Comparison of ENCODE assay signal across 18 mouse cellular contexts in the genomic region with DNA sequence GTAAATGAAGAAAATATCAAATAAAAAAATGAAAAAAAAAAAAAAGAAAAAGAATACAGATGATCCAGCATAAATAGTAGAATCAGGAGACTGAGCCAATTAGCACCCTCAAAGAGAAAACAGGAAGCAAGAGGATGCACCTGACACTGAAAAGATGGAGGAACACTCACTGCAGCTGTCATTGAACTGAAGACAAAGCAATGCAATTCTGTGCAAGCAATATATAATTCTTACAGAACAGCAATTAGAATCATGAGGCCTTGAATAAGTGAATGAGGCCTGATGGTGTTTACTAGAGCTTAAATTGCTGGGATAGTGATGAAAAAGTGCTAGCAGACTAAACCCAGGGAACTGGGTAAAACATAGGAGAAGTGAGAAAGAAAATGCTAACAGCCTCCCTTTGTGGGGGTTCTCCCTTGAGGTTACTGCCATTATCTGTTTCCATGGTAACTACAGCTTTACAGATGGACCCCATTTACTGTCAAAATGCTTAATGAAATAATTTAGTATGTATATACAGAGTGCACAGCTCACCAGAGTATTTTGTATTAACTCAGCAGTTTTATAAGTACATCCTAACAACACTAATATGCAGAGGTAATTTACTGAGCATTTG.
DNase-seq lines count a peak whose midpoint lies in the region; ATAC-seq and TF ChIP-seq lines count a peak whose summit lies in the region.
"Had no signal": no experiment of that assay in that cellular context is flagged by ENCODE, and none has a peak within 500 bp of the region (broad histone marks: within the 10 kb centered on the region; RNA-seq: fewer than 3 reads in every experiment).

No protein-coding gene starts in this region.

- no peaks in the 10 kb centered on the region for H3K36me3 ChIP-seq in forebrain, postnatal 0 days (ENCODE audit: insufficient read depth)
- no peaks in the 10 kb centered on the region for H3K36me3 ChIP-seq in midbrain, embryonic 13.5 days

- no peak overlapping the region for H3K4me3 ChIP-seq in forebrain, postnatal 0 days (ENCODE audit: low read depth, low read length)
- H3K4me3 ChIP-seq in midbrain, embryonic 13.5 days (replicated peaks) = no peak overlapping the region
- H3K4me3 ChIP-seq: heart, adult 2 months; layer of hippocampus, adult 2 months had no signal

- TF ChIP-seq CTCF in forebrain, postnatal 0 days (IDR thresholded peaks at IDR 0.05; ENCODE audit: low read depth) = no peak

- no peaks in the 10 kb centered on the region for H3K9me3 ChIP-seq in forebrain, postnatal 0 days (ENCODE audit: low read length)
- H3K9me3 ChIP-seq in midbrain, embryonic 13.5 days = no peaks in the 10 kb centered on the region

- no peaks in the 10 kb centered on the region for H3K27me3 ChIP-seq in forebrain, postnatal 0 days (ENCODE audit: insufficient read depth, low read length)
- no peaks in the 10 kb centered on the region for H3K27me3 ChIP-seq in midbrain, embryonic 13.5 days

- DNase-seq in retina, embryonic 14.5 days (ENCODE audit: low spot score) = peak; percentile 24
- DNase-seq in retina, postnatal 1 day = no peak
- DNase-seq in forebrain, postnatal 0 days = peak; percentile 40
- DNase-seq in testis, postnatal 10 days (ENCODE audit: low spot score) = no peak
- DNase-seq in B cell, adult 2 months = no peak
- no peak for DNase-seq in right cerebral cortex, adult 18-20 months
- DNase-seq in right cerebral cortex, postnatal 4 days = no peak
- DNase-seq: adrenal gland, postnatal 10 days; cerebellum, adult 9-10 months; embryo, embryonic 11 days; heart, adult 2 months; liver, postnatal 0 days; lung, postnatal 36 days; right cerebral cortex, postnatal 25 days; thymus, adult 2 months had no signal

- peak; percentile 88 for ATAC-seq in forebrain, postnatal 0 days
- ATAC-seq in midbrain, embryonic 13.5 days = peak; percentile 86
- ATAC-seq: CD4-positive, CD25-positive, alpha-beta regulatory T cell, adult 4 months; liver, postnatal 0 days had no signal

- no peak overlapping the region for H3K27ac ChIP-seq in forebrain, postnatal 0 days (ENCODE audit: low read depth, low read length)
- H3K27ac ChIP-seq in midbrain, embryonic 13.5 days = peak overlapping the region; percentile 79
- H3K27ac ChIP-seq: heart, adult 2 months; layer of hippocampus, adult 2 months had no signal

- H3K9ac ChIP-seq in forebrain, postnatal 0 days = no peak overlapping the region
- H3K9ac ChIP-seq in midbrain, embryonic 13.5 days (replicated peaks) = no peak overlapping the region
- H3K9ac ChIP-seq: liver, postnatal 0 days had no signal

- 0 out of 2 replicates have a peak, but pooled peaks cover 3% of the 10 kb centered on the region for H3K4me1 ChIP-seq in forebrain, postnatal 0 days (ENCODE audit: insufficient read depth)
- H3K4me1 ChIP-seq in midbrain, embryonic 13.5 days (replicated peaks) = peaks cover 7% of the 10 kb centered on the region; the same call in 1 of the 2 replicates

- no peak overlapping the region for H3K4me2 ChIP-seq in forebrain, postnatal 0 days (ENCODE audit: low read depth)
- no peak overlapping the region for H3K4me2 ChIP-seq in midbrain, embryonic 13.5 days (replicated peaks)

Comparison
In these comparisons a context has a peak if more than half of its experiments do, and no peak if none do; other contexts are left out.
1. DNase-seq: peak in retina, embryonic 14.5 days (single experiment) and forebrain, postnatal 0 days (single experiment); none in retina, postnatal 1 day (single experiment), testis, postnatal 10 days (single experiment), B cell, adult 2 months (0 of 2), right cerebral cortex, adult 18-20 months (single experiment) and right cerebral cortex, postnatal 4 days (single experiment).